Comparison of ENCODE assay signal across 1 mouse cellular context in genomic region chr7:25477752-25478093, GRCm38 (mm10).
TF ChIP-seq lines count a peak whose summit lies in the region.

No protein-coding gene starts in this region.

TF ChIP-seq in CH12.LX, 34 proteins besides CTCF, POLR2A, EP300 and RAD21:
- TF ChIP-seq NELFE (IDR thresholded peaks at IDR 0.05; ENCODE audit: low read depth, low read length): 0 out of 2 replicates have a peak, but pooled peaks have one; percentile 6
